Mouse (Mus musculus): ENCODE measurements around the gene Ctc1.

- no peak for TF ChIP-seq POLR2A (IDR thresholded peaks at IDR 0.05; ENCODE audit: insufficient read length, low read depth)
- no peak for TF ChIP-seq MAX (IDR thresholded peaks at IDR 0.05; ENCODE audit: low read depth)
- no peak for TF ChIP-seq REST (IDR thresholded peaks at IDR 0.05; ENCODE audit: insufficient read depth, insufficient read length)
- no peak for TF ChIP-seq POLR2AphosphoS2 (IDR thresholded peaks at IDR 0.05; ENCODE audit: insufficient read length, low read depth)
- no peak for TF ChIP-seq SRF (IDR thresholded peaks at IDR 0.05; ENCODE audit: control insufficient read depth, insufficient read length, low read depth)
- no peak for TF ChIP-seq TCF12 (IDR thresholded peaks at IDR 0.05; ENCODE audit: insufficient read depth, poor library complexity, severe bottlenecking)
- TF ChIP-seq CEBPB (IDR thresholded peaks at IDR 0.05; ENCODE audit: insufficient read depth, poor library complexity, severe bottlenecking), result no peak
- no peak for TF ChIP-seq MYOG (IDR thresholded peaks at IDR 0.05; ENCODE audit: control insufficient read depth in 1 of 3, insufficient read depth in 1 of 3, insufficient read length in 2 of 3, low read depth in 2 of 3)
- no peak for TF ChIP-seq USF1 (IDR thresholded peaks at IDR 0.05; ENCODE audit: low read depth)
- no peak for TF ChIP-seq E2F4 (IDR thresholded peaks at IDR 0.05; ENCODE audit: insufficient read depth)
These were observed 56.5 kb downstream of the Ctc1 start for GRCm38 (mm10) chr11:69072234-69072633.

Data from myocyte (in vitro differentiated cells).